Mouse (Mus musculus): Measurements from ENCODE around the gene Armh3. TPM values are rescaled to one million over a fixed set of nuclear protein-coding genes. Genes with fewer than 3 reads are reported as not detected.

Gene Armh3
- total and polyA plus RNA-seq, 3 experiments = 4.1 to 10.8 TPM; not detected in 1

GRCm38 (mm10) chr19:45827125-45827524 lies 171.2 kb downstream of the Armh3 start:
- TF ChIP-seq UBTF (IDR thresholded peaks at IDR 0.05; ENCODE audit: borderline replicate concordance, insufficient read depth, low read depth, low read length) = no peak
- TF ChIP-seq RAD21 (IDR thresholded peaks at IDR 0.05; ENCODE audit: low read depth, low read length) = no peak
- no peaks in the 10 kb centered on the region for H3K4me1 ChIP-seq (ENCODE audit: control insufficient read depth in 1 of 2, insufficient read depth in 2 of 2, low read length in 2 of 2)
- no peak overlapping the region for H3K4me3 ChIP-seq (ENCODE audit: control insufficient read depth in 1 of 2, insufficient read depth in 1 of 2, low read depth in 2 of 2, low read length in 2 of 2)

GRCm38 (mm10) chr19:45826146-45826545 lies 172.1 kb downstream of the Armh3 start:
- TF ChIP-seq JUND (IDR thresholded peaks at IDR 0.05; ENCODE audit: low read depth, low read length) (no peak), UBTF (IDR thresholded peaks at IDR 0.05; ENCODE audit: borderline replicate concordance, insufficient read depth, low read depth, low read length) (no peak), ETS1 (IDR thresholded peaks at IDR 0.05; ENCODE audit: low read depth, low read length) (no peak), MYB (IDR thresholded peaks at IDR 0.05; ENCODE audit: low read depth, low read length) (no peak), NRF1 (IDR thresholded peaks at IDR 0.05; ENCODE audit: insufficient read depth, low read depth, low read length, poor library complexity, severe bottlenecking) (no peak), CHD1 (IDR thresholded peaks at IDR 0.05; ENCODE audit: low read depth, low read length) (no peak), MAX (IDR thresholded peaks at IDR 0.05; ENCODE audit: low read length) (no peak), SMC3 (IDR thresholded peaks at IDR 0.05; ENCODE audit: low read depth, low read length) (no peak), NELFE (IDR thresholded peaks at IDR 0.05; ENCODE audit: low read depth, low read length) (no peak), USF1 (IDR thresholded peaks at IDR 0.05; ENCODE audit: low read depth, low read length) (no peak), RAD21 (IDR thresholded peaks at IDR 0.05; ENCODE audit: low read depth, low read length) (no peak), SIN3A (IDR thresholded peaks at IDR 0.05; ENCODE audit: low read length) (no peak), MXI1 (IDR thresholded peaks at IDR 0.05; ENCODE audit: low read depth, low read length) (no peak), ZC3H11A (IDR thresholded peaks at IDR 0.05; ENCODE audit: low read depth, low read length) (no peak), TBP (IDR thresholded peaks at IDR 0.05; ENCODE audit: low read depth, low read length) (no peak), MYC (IDR thresholded peaks at IDR 0.05; ENCODE audit: low read depth, low read length) (no peak)
- H3K9ac ChIP-seq (ENCODE audit: control insufficient read depth, low read depth, low read length, poor library complexity, severe bottlenecking) = no peak overlapping the region
- H3K4me1 ChIP-seq (ENCODE audit: control insufficient read depth in 1 of 2, insufficient read depth in 2 of 2, low read length in 2 of 2) = no peaks in the 10 kb centered on the region
- H3K27me3 ChIP-seq (ENCODE audit: control insufficient read depth in 1 of 2, insufficient read depth in 2 of 2, low read length in 2 of 2) = no peaks in the 10 kb centered on the region
- H3K9me3 ChIP-seq (replicated peaks; ENCODE audit: insufficient read depth, low read length) = no peaks in the 10 kb centered on the region
- no peak overlapping the region for H3K4me3 ChIP-seq (ENCODE audit: control insufficient read depth in 1 of 2, insufficient read depth in 1 of 2, low read depth in 2 of 2, low read length in 2 of 2)
- no peak overlapping the region for H3K27ac ChIP-seq (ENCODE audit: control insufficient read depth, low read depth, low read length)
- no peak for DNase-seq (ENCODE audit: low read depth, low spot score)
- no peaks in the 10 kb centered on the region for H3K79me2 ChIP-seq (ENCODE audit: control insufficient read depth, insufficient read depth, low read length, poor library complexity)
- H3K36me3 ChIP-seq (ENCODE audit: control insufficient read depth in 1 of 2, insufficient read depth in 2 of 2, low read length in 2 of 2) = no peaks in the 10 kb centered on the region

More at GRCm38 (mm10) chr19:45827125-45827524, 171.2 kb downstream of the Armh3 start:
- no peak for DNase-seq (ENCODE audit: low read depth, low spot score)
- no peaks in the 10 kb centered on the region for H3K36me3 ChIP-seq (ENCODE audit: control insufficient read depth in 1 of 2, insufficient read depth in 2 of 2, low read length in 2 of 2)
- H3K9me3 ChIP-seq (replicated peaks; ENCODE audit: insufficient read depth, low read length) = no peaks in the 10 kb centered on the region
- H3K27ac ChIP-seq (ENCODE audit: control insufficient read depth, low read depth, low read length) = no peak overlapping the region
- no peaks in the 10 kb centered on the region for H3K79me2 ChIP-seq (ENCODE audit: control insufficient read depth, insufficient read depth, low read length, poor library complexity)
- no peak overlapping the region for H3K9ac ChIP-seq (ENCODE audit: control insufficient read depth, low read depth, low read length, poor library complexity, severe bottlenecking)
- H3K27me3 ChIP-seq (ENCODE audit: control insufficient read depth in 1 of 2, insufficient read depth in 2 of 2, low read length in 2 of 2) = no peaks in the 10 kb centered on the region

Measured in MEL (cell line).